Mouse (Mus musculus) left cerebral cortex, postnatal 36 days (tissue): Measurements from ENCODE around the gene Tnfaip8l2. TPM values are rescaled to one million over a fixed set of nuclear protein-coding genes. Genes with fewer than 3 reads are reported as not detected.
"Not testable (repeated sequence)": the region's sequence is repeated elsewhere in the genome, so short reads cannot be mapped to it uniquely, and the experiment has no call there.

Source experiments
- DNase-seq, 2 experiments: peaks; one replicate each; pipeline ENCODE4 v3.0.0; 2021 to 2022; ENCODE audit warnings: low spot score in 2 of 2, mixed read lengths in 1 of 2
- intact Hi-C: fragments of 180-260 bp; cut with DNase I; formaldehyde crosslinking; loops from one replicate; pipeline ENCODE4 v1.15.1; 2025
- total RNA-seq, 2 experiments: library from RNA; stranded (reverse); gene quantifications; 2 replicates each; pipeline ENCODE4 v1.2.3; 2021

Gene Tnfaip8l2
- total RNA-seq, 2 experiments from 2014 or later = 2.5 TPM

- intact Hi-C loops = no loop called here
- DNase-seq = no peak
These were observed 19.6 kb upstream of the Tnfaip8l2 start for GRCm38 (mm10) chr3:95161618-95162344.

- DNase-seq = peak in 1 of 2 experiments; percentile 23
- intact Hi-C loops = no loop called here
These were observed 18.9 kb upstream of the Tnfaip8l2 start for GRCm38 (mm10) chr3:95161041-95161551.

GRCm38 (mm10) chr3:95159987-95160963 is 18.1 kb upstream of the Tnfaip8l2 start, which contains the start of gene Sema6c:
TSS of gene Sema6c (plus strand) at chr3:95160457.
- intact Hi-C loops = no loop called here

GRCm38 (mm10) chr3:95159511-95159986 is 17.4 kb upstream of the Tnfaip8l2 start:
- intact Hi-C loops = no loop called here
- DNase-seq = no peak

More at GRCm38 (mm10) chr3:95159987-95160963, 18.1 kb upstream of the Tnfaip8l2 start, which contains the start of gene Sema6c:
- peak; percentile 86 to 87 for DNase-seq

GRCm38 (mm10) chr3:95153874-95154273 is 11.7 kb upstream of the Tnfaip8l2 start:
- no peak for DNase-seq
- intact Hi-C loops = no loop called here

- intact Hi-C loops = no loop called here
- no peak for DNase-seq
These were observed 5.8 kb upstream of the Tnfaip8l2 start for GRCm38 (mm10) chr3:95147924-95148323.

- intact Hi-C loops = loop anchor here (2.0 to 5.0 kb wide), 2 partner anchors 74 to 120 kb away; partner anchors contain the start of gene Gabpb2
These were observed 454 bp upstream of the Tnfaip8l2 start for GRCm38 (mm10) chr3:95142617-95143011.

GRCm38 (mm10) chr3:95141474-95141873 is 686 bp downstream of the Tnfaip8l2 start:
- DNase-seq = no peak
- intact Hi-C loops = loop anchor here (5.0 kb wide), 1 partner anchor 121 kb away; no protein-coding TSS in a partner anchor

More at GRCm38 (mm10) chr3:95142617-95143011, 454 bp upstream of the Tnfaip8l2 start:
- DNase-seq = peak; percentile 75 to 82

- intact Hi-C loops = loop anchor here (5.0 kb wide), 1 partner anchor 122 kb away; no protein-coding TSS in a partner anchor
- DNase-seq = no peak
These were observed 1.4 kb downstream of the Tnfaip8l2 start for GRCm38 (mm10) chr3:95140795-95141194.

GRCm38 (mm10) chr3:95140289-95140595 is 1.9 kb downstream of the Tnfaip8l2 start:
- intact Hi-C loops = loop anchor here (5.0 kb wide), 1 partner anchor 122 kb away; no protein-coding TSS in a partner anchor

GRCm38 (mm10) chr3:95139586-95140288 is 2.4 kb downstream of the Tnfaip8l2 start:
- no peak for DNase-seq
- intact Hi-C loops = loop anchor here (5.0 kb wide), 1 partner anchor 123 kb away; no protein-coding TSS in a partner anchor

More at GRCm38 (mm10) chr3:95140289-95140595, 1.9 kb downstream of the Tnfaip8l2 start:
- no peak for DNase-seq

- DNase-seq = no peak
- intact Hi-C loops = no loop called here
These were observed 5.8 kb downstream of the Tnfaip8l2 start for GRCm38 (mm10) chr3:95136336-95136735.

GRCm38 (mm10) chr3:95135433-95136052 is 6.6 kb downstream of the Tnfaip8l2 start:
- intact Hi-C loops = no loop called here
- no peak for DNase-seq

GRCm38 (mm10) chr3:95135023-95135422 is 7.1 kb downstream of the Tnfaip8l2 start:
- intact Hi-C loops = no loop called here
- DNase-seq = no peak

GRCm38 (mm10) chr3:95134133-95134532 is 8.0 kb downstream of the Tnfaip8l2 start:
- intact Hi-C loops = not testable (repeated sequence)

GRCm38 (mm10) chr3:95133680-95134101 is 8.5 kb downstream of the Tnfaip8l2 start, which contains the start of the genes Scnm1 and Lysmd1:
TSS of gene Scnm1 (minus strand) at chr3:95134011.
TSS of gene Lysmd1 (plus strand) at chr3:95134088.
- peak; percentile 91 for DNase-seq
- intact Hi-C loops = no loop called here

More at GRCm38 (mm10) chr3:95134133-95134532, 8.0 kb downstream of the Tnfaip8l2 start:
- not testable (repeated sequence) for DNase-seq

- intact Hi-C loops = no loop called here
- no peak for DNase-seq
These were observed 9.0 kb downstream of the Tnfaip8l2 start for GRCm38 (mm10) chr3:95133176-95133575.

GRCm38 (mm10) chr3:95132389-95132788 is 9.8 kb downstream of the Tnfaip8l2 start:
- intact Hi-C loops, DNase-seq: not testable (repeated sequence)
